Mouse (Mus musculus): ENCODE measurements around the gene P2ry12.

DNA sequence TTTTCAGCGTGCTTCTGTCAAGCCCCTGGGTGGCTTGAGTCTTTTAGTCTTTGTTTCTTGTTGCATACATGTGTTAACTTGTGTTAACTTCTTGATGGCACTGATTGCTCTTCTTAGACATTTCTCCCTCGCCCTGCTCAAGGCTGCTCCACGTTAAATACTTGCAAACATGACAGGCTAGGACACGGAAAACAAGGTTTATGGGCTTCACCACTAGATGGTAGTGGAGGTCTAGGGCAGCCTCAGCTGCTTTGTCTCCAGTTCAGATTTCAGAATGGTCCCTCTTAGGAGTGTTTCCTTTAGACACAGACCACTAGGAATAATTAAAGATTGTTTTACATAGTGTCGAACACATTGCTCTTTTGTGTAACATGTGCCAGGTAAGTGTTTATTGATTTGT, 87.4 kb downstream of the P2ry12 start:
- TF ChIP-seq CTCF (IDR thresholded peaks at IDR 0.05; ENCODE audit: control insufficient read depth, insufficient read depth, insufficient replicate concordance, low read depth, low read length): no peak
- TF ChIP-seq POLR2A (IDR thresholded peaks at IDR 0.05; ENCODE audit: control insufficient read depth, low read depth, low read length): no peak
